Mouse (Mus musculus) sigmoid colon, adult 10 weeks (tissue): ENCODE data around the gene Yrdc. TPM values are rescaled to one million over a fixed set of nuclear protein-coding genes. Genes with fewer than 3 reads are reported as not detected.

Source experiments
- polyA plus RNA-seq: library from polyadenylated mRNA; stranded (reverse); fragments of 350-450 nt; fragmentation: Illumina TruSeq; extraction: RNeasy Lipid Tissue Mini Kit (QIAGEN cat#74804); gene quantifications from one replicate; pipeline ENCODE4 v1.2.3, GENCODE M21; 2014; ENCODE audit warnings: low read depth, low replicate concordance

Gene Yrdc
- 21.5 TPM for polyA plus RNA-seq

GRCm38 (mm10) chr4:124850261-124850913 is at the start of gene Yrdc:
Yrdc (plus strand) TSS chr4:124850679.

GRCm38 (mm10) chr4:124801552-124802308 is 48.7 kb upstream of the Yrdc start, which contains the start of gene Mtf1:
Mtf1 (plus strand) TSS chr4:124802104.

DNA sequence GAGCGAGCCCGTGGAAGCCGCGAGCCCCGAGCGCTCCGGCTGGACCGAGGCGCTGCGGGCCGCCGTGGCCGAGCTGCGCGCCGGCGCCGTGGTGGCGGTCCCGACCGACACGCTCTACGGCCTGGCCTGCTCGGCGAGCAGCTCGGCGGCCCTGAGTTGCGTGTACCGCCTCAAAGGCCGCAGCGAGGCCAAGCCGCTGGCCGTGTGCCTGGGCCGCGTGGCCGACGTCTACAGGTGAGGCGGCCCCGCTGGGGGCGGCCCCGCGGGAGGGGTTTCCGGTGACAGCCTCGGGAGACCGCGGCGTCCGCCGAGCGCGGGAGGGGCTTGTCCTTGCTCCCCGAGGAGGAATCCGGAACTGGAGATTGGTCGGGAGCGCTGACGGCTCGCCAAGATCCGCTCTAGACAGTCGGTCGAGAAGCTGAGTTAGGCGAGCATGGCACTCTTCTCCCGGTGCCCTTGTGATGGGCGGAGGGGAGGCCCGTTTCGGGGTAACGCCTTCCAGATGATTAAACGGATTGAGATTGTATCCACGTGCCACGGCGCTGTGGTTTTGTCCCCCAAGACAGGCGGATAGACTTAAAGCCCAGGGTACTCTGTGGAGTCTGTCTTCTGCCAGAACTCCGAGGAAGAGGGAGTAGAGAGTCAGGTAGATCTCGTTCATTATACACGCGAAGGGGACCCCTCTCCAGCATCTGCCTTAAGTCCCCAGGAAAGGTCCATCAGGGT is 617 bp downstream of the Yrdc start, which contains the start of gene 1110065P20Rik:
TSS of gene 1110065P20Rik (minus strand) at position 264 of the 726 bp plus-strand sequence.

GRCm38 (mm10) chr4:124861283-124862188 is 11.1 kb downstream of the Yrdc start, which contains the start of gene Maneal:
Maneal (minus strand) TSS chr4:124862171.

GRCm38 (mm10) chr4:124880599-124880998 is 30.1 kb downstream of the Yrdc start, which contains the start of gene Epha10:
Epha10 (plus strand) TSS chr4:124880899.

Other genes with a start within 250 kb of the Yrdc start
- gene 3100002H09Rik, start 239.9 kb upstream of the Yrdc start, polyA plus RNA-seq = not detected
- not detected for gene Pou3f1, start 193.9 kb upstream of the Yrdc start, polyA plus RNA-seq
- 91.4 TPM for gene Utp11, start 157.1 kb upstream of the Yrdc start, polyA plus RNA-seq
- not detected for gene Fhl3, start 150.0 kb upstream of the Yrdc start, polyA plus RNA-seq
- gene Sf3a3, start 135.9 kb upstream of the Yrdc start, polyA plus RNA-seq = 33.8 TPM
- gene Inpp5b, start 108.8 kb upstream of the Yrdc start, polyA plus RNA-seq = 17.5 TPM
- 15.1 TPM for gene Mtf1, start 48.6 kb upstream of the Yrdc start, polyA plus RNA-seq
- 1.2 TPM for gene 1110065P20Rik, start 517 bp downstream of the Yrdc start, polyA plus RNA-seq
- 0.25 TPM for gene Maneal, start 11.5 kb downstream of the Yrdc start, polyA plus RNA-seq
- gene Epha10, start 30.2 kb downstream of the Yrdc start, polyA plus RNA-seq = not detected
- 7.7 TPM for gene 9930104L06Rik, start 86.4 kb downstream of the Yrdc start, polyA plus RNA-seq
- 26.0 TPM for gene Cdca8, start 88.6 kb downstream of the Yrdc start, polyA plus RNA-seq
- 0.22 TPM for gene Rspo1, start 135.8 kb downstream of the Yrdc start, polyA plus RNA-seq
- 51.8 TPM for gene Gnl2, start 165.9 kb downstream of the Yrdc start, polyA plus RNA-seq
- gene Dnali1, start 215.0 kb downstream of the Yrdc start, polyA plus RNA-seq = not detected
- gene Snip1, start 216.0 kb downstream of the Yrdc start, polyA plus RNA-seq = 14.0 TPM
- gene Meaf6, start 234.5 kb downstream of the Yrdc start, polyA plus RNA-seq = 36.0 TPM